Mouse (Mus musculus) heart, embryonic 16.5 days (tissue): ENCODE measurements around the gene Gjc2. TPM values are rescaled to one million over a fixed set of nuclear protein-coding genes. Genes with fewer than 3 reads are reported as not detected.

ENCODE experiments used
- ATAC-seq: fragments of 200-750 bp; cut with Nextera tagmentation; replicated peaks from 2 replicates; pipeline ENCODE4 v1.8.0; 2017; ENCODE audit warnings: moderate number of reproducible peaks; ENCODE audit not compliant: insufficient read depth, low FRiP score; ENCODE audit errors: extremely low read depth
- H3K27ac ChIP-seq: fragments of 300-500 bp; sonication (generic); 2 replicates; pipeline ENCODE4 v1.5.1; 2014; ENCODE audit warnings: mild to moderate bottlenecking, low read length, control low read depth, moderate library complexity
- H3K27me3 ChIP-seq: fragments of 300-500 bp; sonication (generic); 2 replicates; pipeline ENCODE4 v1.6.1; 2014; ENCODE audit warnings: low read length, mixed read lengths; ENCODE audit not compliant: control insufficient read depth, insufficient read depth
- H3K36me3 ChIP-seq: fragments of 300-500 bp; sonication (generic); 2 replicates; pipeline ENCODE4 v1.6.1; 2014; ENCODE audit not compliant: control insufficient read depth, insufficient read depth
- H3K4me1 ChIP-seq: fragments of 300-500 bp; sonication (generic); 2 replicates; pipeline ENCODE4 v1.6.1; 2014; ENCODE audit warnings: low read length, mixed read lengths; ENCODE audit not compliant: control insufficient read depth, insufficient read depth
- H3K4me2 ChIP-seq: fragments of 300-500 bp; sonication (generic); 2 replicates; pipeline ENCODE4 v1.6.1; 2014; ENCODE audit warnings: low read depth, mild to moderate bottlenecking, control low read depth, low read length
- H3K4me3 ChIP-seq: fragments of 300-500 bp; sonication (generic); 2 replicates; pipeline ENCODE4 v1.5.1; 2014; ENCODE audit warnings: mild to moderate bottlenecking, control low read depth, low read length
- H3K9ac ChIP-seq: fragments of 300-500 bp; sonication (generic); 2 replicates; pipeline ENCODE4 v1.6.1; 2014; ENCODE audit warnings: low read length, control low read depth
- H3K9me3 ChIP-seq: fragments of 300-500 bp; sonication (generic); replicated peaks from 2 replicates; pipeline ENCODE4 v1.6.1; 2016; ENCODE audit warnings: low read length; ENCODE audit not compliant: control insufficient read depth
- WGBS: fragments of 180-500 bp; shearing (Covaris S2); extraction: QIAGEN DNeasy Blood & Tissue Kit; methylation state at CpG from one replicate; pipeline ENCODE4 v1.1.7; 2014; 5-methylcytosine and 5-hydroxymethylcytosine counted together
- polyA plus RNA-seq: library from polyadenylated mRNA; unstranded; fragments of >200 nt; fragmentation: Nextera tagmentation; extraction: Ambion mirVana; gene quantifications from 2 replicates; pipeline ENCODE4 v1.2.1, GENCODE M21; 2015

Gjc2 gene
- polyA plus RNA-seq, 1 experiment from 2014 or later = 0.54 TPM

- H3K27me3 ChIP-seq = no peaks in the 10 kb centered on the region
- no peaks in the 10 kb centered on the region for H3K9me3 ChIP-seq
- H3K27ac ChIP-seq = peak within 1 kb of the TSS; percentile 91
- H3K4me2 ChIP-seq = peak within 1 kb of the TSS; percentile 72
- H3K4me3 ChIP-seq = peak within 1 kb of the TSS; percentile 70
- peaks cover 6% of the 10 kb centered on the region for H3K4me1 ChIP-seq
- peak within 1 kb of the TSS; percentile 71 for H3K9ac ChIP-seq
- no peaks in the 10 kb centered on the region for H3K36me3 ChIP-seq
- WGBS = 4% methylated on average over 16 of the region's 16 CpGs
- 0 out of 2 replicates have a peak, but pooled peaks have one; percentile 2 for ATAC-seq
These were observed 9.0 kb upstream of the Gjc2 start, which contains the start of gene Guk1 for GRCm38 (mm10) chr11:59192059-59192386. Gene Guk1 (minus strand): TSS chr11:59192212.

GRCm38 (mm10) chr11:59191231-59192058 is 8.4 kb upstream of the Gjc2 start:
- Histone ChIP-seq H3K9ac (peak overlapping the region; percentile 71), H3K9me3 (no peaks in the 10 kb centered on the region), H3K4me1 (peaks cover 6% of the 10 kb centered on the region), H3K27me3 (no peaks in the 10 kb centered on the region), H3K36me3 (no peaks in the 10 kb centered on the region), H3K4me3 (peak overlapping the region; percentile 70), H3K4me2 (peak overlapping the region; percentile 72), H3K27ac (peak overlapping the region; percentile 91)
- WGBS = under 1% methylated on average over 57 of the region's 59 CpGs
- ATAC-seq = peak; percentile 96

GRCm38 (mm10) chr11:59187706-59188105 is 4.7 kb upstream of the Gjc2 start:
- H3K4me1 ChIP-seq = peaks cover 18% of the 10 kb centered on the region
- H3K27ac ChIP-seq = no peak overlapping the region
- no peak overlapping the region for H3K4me3 ChIP-seq
- WGBS = 75% methylated on average over 6 of the region's 6 CpGs
- no peak overlapping the region for H3K4me2 ChIP-seq
- peaks cover 14% of the 10 kb centered on the region for H3K36me3 ChIP-seq
- no peak overlapping the region for H3K9ac ChIP-seq
- H3K9me3 ChIP-seq = no peaks in the 10 kb centered on the region
- H3K27me3 ChIP-seq = no peaks in the 10 kb centered on the region
- no peak for ATAC-seq

GRCm38 (mm10) chr11:59185490-59185889 is 2.5 kb upstream of the Gjc2 start:
- 88% methylated on average over 5 of the region's 5 CpGs for WGBS
- no peak for ATAC-seq
- H3K4me3 ChIP-seq = no peak overlapping the region

GRCm38 (mm10) chr11:59183821-59184220 is 808 bp upstream of the Gjc2 start:
- peak; percentile 71 for ATAC-seq
- peak overlapping the region; percentile 26 for H3K9ac ChIP-seq
- peaks cover 14% of the 10 kb centered on the region for H3K36me3 ChIP-seq
- H3K27ac ChIP-seq = peak overlapping the region; percentile 81
- H3K27me3 ChIP-seq = no peaks in the 10 kb centered on the region
- peak overlapping the region; percentile 31; the same call in 1 of the 2 replicates for H3K4me2 ChIP-seq
- no peaks in the 10 kb centered on the region for H3K9me3 ChIP-seq
- H3K4me3 ChIP-seq = no peak overlapping the region
- whole genome bisulfite sequencing = 13% methylated on average over 3 of the region's 3 CpGs
- peaks cover 20% of the 10 kb centered on the region for H3K4me1 ChIP-seq

More at GRCm38 (mm10) chr11:59185490-59185889, 2.5 kb upstream of the Gjc2 start:
- Histone ChIP-seq H3K4me1 (peaks cover 13% of the 10 kb centered on the region), H3K4me2 (no peak overlapping the region), H3K9ac (no peak overlapping the region), H3K27ac (no peak overlapping the region), H3K9me3 (no peaks in the 10 kb centered on the region), H3K36me3 (peaks cover 14% of the 10 kb centered on the region), H3K27me3 (no peaks in the 10 kb centered on the region)

GRCm38 (mm10) chr11:59176921-59177320 is 6.1 kb downstream of the Gjc2 start:
- peak overlapping the region; percentile 52 for H3K4me2 ChIP-seq
- peaks cover 43% of the 10 kb centered on the region for H3K27me3 ChIP-seq
- H3K4me1 ChIP-seq = peaks cover 11% of the 10 kb centered on the region
- H3K9ac ChIP-seq = 0 out of 2 replicates have a peak overlapping the region, but pooled peaks have one; percentile 33
- ATAC-seq = no peak
- no peaks in the 10 kb centered on the region for H3K9me3 ChIP-seq
- no peaks in the 10 kb centered on the region for H3K36me3 ChIP-seq
- H3K4me3 ChIP-seq = peak overlapping the region; percentile 37
- 4% methylated on average over 34 of the region's 34 CpGs for WGBS
- H3K27ac ChIP-seq = no peak overlapping the region

- Histone ChIP-seq H3K36me3 (no peaks in the 10 kb centered on the region), H3K27ac (no peak overlapping the region), H3K9me3 (no peaks in the 10 kb centered on the region), H3K9ac (peak overlapping the region; percentile 33; the same call in 1 of the 2 replicates), H3K4me3 (peak overlapping the region; percentile 37), H3K4me1 (peaks cover 11% of the 10 kb centered on the region), H3K4me2 (peak overlapping the region; percentile 52), H3K27me3 (peaks cover 43% of the 10 kb centered on the region)
- ATAC-seq = no peak
- 3% methylated on average over 48 of the region's 48 CpGs for WGBS
These were observed 6.5 kb downstream of the Gjc2 start for GRCm38 (mm10) chr11:59176475-59176874.

- H3K9ac ChIP-seq = no peak overlapping the region
- H3K4me1 ChIP-seq = peaks cover 4% of the 10 kb centered on the region; the same call in 1 of the 2 replicates
- H3K4me3 ChIP-seq = no peak overlapping the region
- H3K9me3 ChIP-seq = no peaks in the 10 kb centered on the region
- no peaks in the 10 kb centered on the region for H3K36me3 ChIP-seq
- ATAC-seq = no peak
- WGBS = 57% methylated on average over 6 of the region's 6 CpGs
- H3K27ac ChIP-seq = no peak overlapping the region
- no peak overlapping the region for H3K4me2 ChIP-seq
- H3K27me3 ChIP-seq = peaks cover 43% of the 10 kb centered on the region
These were observed 8.7 kb downstream of the Gjc2 start for GRCm38 (mm10) chr11:59174189-59174838.

- Histone ChIP-seq H3K4me2 (no peak overlapping the region), H3K9ac (no peak overlapping the region), H3K27me3 (peaks cover 17% of the 10 kb centered on the region), H3K9me3 (no peaks in the 10 kb centered on the region), H3K4me3 (no peak overlapping the region), H3K27ac (no peak overlapping the region), H3K4me1 (0 out of 2 replicates have a peak, but pooled peaks cover 3% of the 10 kb centered on the region), H3K36me3 (no peaks in the 10 kb centered on the region)
- ATAC-seq = no peak
- WGBS = 65% methylated on average over 4 of the region's 4 CpGs
These were observed 12.5 kb downstream of the Gjc2 start for GRCm38 (mm10) chr11:59170549-59170948.
